Mouse (Mus musculus): Measurements from ENCODE around the gene Olfr548-ps1.
"Not testable (repeated sequence)": the region's sequence is repeated elsewhere in the genome, so short reads cannot be mapped to it uniquely, and the experiment has no call there.

Olfr548-ps1 gene

DNA sequence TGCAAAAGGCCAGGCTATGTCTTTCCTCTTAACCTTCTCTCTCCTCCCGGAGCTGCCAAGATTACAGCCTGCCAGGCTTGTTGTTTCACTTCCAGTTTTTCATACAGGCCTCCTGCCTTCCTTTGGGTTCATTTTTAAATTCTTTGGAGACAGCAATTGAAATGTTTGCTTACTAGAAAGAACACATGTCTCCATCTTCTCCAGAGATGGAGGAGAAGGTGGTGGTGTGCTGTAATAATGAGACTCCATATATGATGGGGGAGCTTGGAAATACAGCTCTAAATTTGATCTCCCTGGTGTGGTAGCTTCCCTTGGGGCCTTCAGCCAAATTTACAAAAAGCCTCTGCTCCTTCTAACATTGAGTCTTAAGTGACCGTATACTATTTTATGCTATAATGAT, at the start of gene Olfr548-ps1:
TSS of gene Olfr548-ps1 (plus strand) at position 301 of the 400 bp plus-strand sequence.
- no peak for DNase-seq

- DNase-seq = not testable (repeated sequence)
Observed at GRCm38 (mm10) chr7:102494416-102494815, 46.3 kb upstream of the Olfr548-ps1 start.

DNA sequence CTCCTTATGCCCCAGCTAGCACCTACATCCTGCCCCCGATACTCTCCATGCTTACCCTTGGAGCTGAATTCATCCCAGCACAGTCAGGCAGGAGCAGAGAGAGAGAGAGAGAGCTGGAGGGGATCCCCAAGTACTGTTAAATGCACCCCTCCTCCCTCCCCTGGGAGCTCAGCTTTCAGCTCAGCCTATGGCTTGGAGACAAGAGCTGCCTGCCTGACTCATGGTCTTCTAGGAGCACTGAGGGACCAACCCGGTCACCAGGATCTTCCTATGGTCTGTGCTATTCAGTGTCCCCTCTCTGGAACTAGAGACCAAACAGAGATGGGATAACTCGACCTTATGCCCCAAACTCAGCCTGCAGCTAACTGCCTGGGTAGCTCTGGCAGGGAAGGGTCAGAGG, 41.2 kb upstream of the Olfr548-ps1 start, which contains the start of gene Olfr545:
TSS of gene Olfr545 (minus strand) at position 101 of the 400 bp plus-strand sequence.
- no peak for DNase-seq

GRCm38 (mm10) chr7:102501986-102502385, 38.7 kb upstream of the Olfr548-ps1 start:
- peak; percentile 28 for DNase-seq

DNA sequence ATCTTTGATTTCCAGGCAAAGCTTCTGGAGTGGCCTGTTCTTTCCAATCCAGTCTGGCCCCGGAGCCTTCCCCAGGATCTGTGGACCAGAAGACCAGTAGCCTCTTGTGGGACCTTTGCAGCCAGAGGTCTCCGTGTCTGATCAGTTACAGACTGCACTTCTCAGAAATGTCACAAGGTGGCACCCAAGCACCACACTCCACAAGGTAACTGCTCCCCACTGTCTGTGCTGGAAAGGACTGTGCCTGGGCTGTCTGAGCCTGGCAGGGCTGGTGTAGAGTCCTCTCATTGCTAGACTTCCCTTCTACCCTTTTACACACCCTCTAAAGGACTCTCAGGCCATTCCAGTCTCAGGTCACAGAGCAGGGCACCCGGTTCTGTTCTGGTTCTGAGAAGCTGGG, 33.8 kb upstream of the Olfr548-ps1 start:
- peak; percentile 66 for DNase-seq

DNA sequence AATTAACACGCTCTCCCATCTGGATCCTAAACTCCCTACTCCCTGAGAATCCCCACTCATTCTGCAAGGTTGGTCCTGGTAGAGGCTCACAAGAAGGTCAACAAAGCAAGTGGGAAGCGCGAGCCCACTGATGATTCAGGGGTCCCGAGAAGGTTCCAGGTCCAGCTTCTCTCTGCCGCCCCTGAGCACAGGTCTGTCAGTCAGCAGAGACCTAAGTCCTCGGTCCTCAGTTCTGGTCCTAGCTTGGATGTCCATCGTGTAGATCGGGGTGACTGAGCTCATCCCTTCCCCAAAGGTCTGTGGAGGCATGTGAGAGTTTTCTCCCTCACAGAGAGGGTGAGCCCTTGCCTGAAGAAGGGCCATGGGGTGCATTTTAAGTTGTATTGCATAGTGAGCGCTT, 32.6 kb upstream of the Olfr548-ps1 start:
- no peak for DNase-seq

GRCm38 (mm10) chr7:102508666-102509065, 32.0 kb upstream of the Olfr548-ps1 start:
- DNase-seq = no peak

GRCm38 (mm10) chr7:102509726-102510125, 31.0 kb upstream of the Olfr548-ps1 start:
- DNase-seq = no peak

GRCm38 (mm10) chr7:102511927-102512326, 28.8 kb upstream of the Olfr548-ps1 start:
- no peak for DNase-seq

DNA sequence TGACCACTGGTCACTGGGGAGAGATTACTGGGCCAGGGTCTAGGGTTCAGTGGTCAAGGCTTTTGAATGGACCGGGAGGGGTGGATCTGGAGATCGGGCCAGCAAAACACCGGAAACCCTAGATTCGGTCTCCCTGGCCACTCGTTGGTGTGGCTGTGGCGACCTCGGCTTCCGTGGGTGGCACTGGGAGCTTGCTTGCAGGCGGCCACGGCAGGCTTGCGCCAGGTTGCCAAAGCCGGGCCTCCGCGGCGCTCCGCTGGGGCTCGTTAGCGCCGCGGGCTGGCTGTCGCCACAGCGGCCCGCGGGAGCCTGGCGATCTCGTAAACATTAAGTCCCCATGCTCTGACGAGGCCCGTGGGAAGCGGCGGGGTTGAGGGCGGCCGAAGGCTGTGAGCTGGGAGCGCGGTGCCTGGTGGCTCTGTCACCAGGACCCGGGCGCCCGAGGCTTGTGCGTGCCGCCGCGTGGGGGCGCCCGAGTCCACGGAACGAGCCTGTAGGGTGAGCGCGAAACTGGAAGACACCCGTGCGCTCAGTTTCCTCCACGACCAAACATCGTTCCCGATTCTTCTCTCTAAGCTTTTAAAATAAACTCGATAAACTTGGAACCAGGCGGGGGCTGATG, 27.8 kb upstream of the Olfr548-ps1 start:
- DNase-seq = peak; percentile 76

DNA sequence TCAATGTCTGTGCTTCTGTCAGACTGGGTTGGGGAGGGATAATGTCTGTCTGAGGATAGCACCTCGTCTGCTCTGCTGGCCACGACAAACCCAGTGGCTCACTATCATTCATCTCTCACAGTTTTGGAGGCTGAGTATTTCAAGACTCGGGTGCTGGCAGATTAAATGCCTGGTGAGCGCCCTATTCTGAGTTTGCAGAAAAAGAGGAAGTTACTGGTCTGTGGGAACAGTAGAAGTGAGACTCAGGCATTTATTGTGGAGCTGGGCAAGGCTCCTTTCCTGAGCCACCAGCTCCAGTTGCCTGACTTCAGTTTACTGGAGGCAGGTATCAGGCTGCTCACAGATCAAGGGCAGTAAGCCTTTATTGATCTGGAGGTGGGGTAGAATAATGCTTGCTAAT, 26.6 kb upstream of the Olfr548-ps1 start:
- DNase-seq = no peak

- no peak for DNase-seq
Observed at GRCm38 (mm10) chr7:102516261-102517050, 24.2 kb upstream of the Olfr548-ps1 start.

DNA sequence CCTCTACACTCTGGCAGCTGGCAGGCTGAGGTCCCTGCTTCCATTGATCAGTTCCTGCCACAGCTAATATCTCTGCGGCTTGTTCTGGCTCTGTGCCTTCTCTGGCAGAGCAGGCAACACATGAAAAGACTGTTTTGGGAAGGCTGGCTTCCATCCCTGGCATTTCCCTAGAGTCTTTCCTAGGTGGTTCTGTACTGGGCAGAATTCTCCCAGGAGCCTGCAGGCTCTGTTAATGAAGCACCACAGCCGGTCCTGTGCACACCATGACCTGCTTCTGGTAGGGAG, 23.7 kb upstream of the Olfr548-ps1 start:
- no peak for DNase-seq

- DNase-seq = no peak
Observed at GRCm38 (mm10) chr7:102529052-102529451, 11.6 kb upstream of the Olfr548-ps1 start.

GRCm38 (mm10) chr7:102534449-102534848, 6.2 kb upstream of the Olfr548-ps1 start, which contains the start of gene Olfr547:
Gene Olfr547, plus strand, starts transcription at chr7:102534749.
- no peak for DNase-seq

DNA sequence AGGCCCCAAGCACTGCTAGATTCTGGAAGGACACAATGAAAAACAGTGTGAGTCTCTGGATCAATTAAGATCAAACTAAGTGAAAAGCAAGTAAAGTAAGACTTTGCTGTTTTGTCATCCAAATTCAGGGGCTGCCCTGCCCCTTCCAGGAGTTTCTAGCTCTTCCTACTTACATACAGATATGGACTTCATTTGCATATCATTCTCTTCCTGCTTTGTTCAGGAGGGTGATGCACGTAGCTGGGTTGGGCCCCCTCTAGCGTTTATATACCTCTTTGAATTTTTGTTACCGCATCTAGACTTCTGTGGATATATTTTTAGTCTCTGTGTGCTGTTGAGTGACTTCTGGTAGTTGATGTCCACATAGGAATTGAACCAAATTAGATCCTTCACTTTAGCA, 555 bp downstream of the Olfr548-ps1 start:
- no peak for DNase-seq

- DNase-seq = no peak
Observed at GRCm38 (mm10) chr7:102549570-102549969, 8.9 kb downstream of the Olfr548-ps1 start, which contains the start of gene Olfr549. Gene Olfr549, plus strand, starts transcription at chr7:102549870.

DNA sequence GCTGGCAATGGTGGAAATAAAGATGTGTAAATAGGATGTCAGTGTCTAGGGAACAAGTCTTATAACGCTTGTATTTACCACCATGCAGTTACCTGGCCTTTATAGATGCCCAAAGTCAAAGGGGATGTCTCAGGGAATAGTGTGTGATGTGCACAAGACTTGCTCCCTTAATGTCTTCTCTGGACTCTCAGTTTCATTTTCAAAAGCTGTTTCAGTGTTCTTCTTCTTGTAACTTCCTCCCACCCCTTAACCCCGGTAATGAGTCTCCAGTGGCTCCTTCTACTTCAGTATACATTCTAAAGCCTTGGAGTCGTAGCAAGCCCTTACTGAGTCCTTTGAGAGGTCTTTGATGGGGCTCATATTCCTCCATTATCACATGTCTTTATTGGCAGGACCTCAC, 12.6 kb downstream of the Olfr548-ps1 start:
- no peak for DNase-seq

DNA sequence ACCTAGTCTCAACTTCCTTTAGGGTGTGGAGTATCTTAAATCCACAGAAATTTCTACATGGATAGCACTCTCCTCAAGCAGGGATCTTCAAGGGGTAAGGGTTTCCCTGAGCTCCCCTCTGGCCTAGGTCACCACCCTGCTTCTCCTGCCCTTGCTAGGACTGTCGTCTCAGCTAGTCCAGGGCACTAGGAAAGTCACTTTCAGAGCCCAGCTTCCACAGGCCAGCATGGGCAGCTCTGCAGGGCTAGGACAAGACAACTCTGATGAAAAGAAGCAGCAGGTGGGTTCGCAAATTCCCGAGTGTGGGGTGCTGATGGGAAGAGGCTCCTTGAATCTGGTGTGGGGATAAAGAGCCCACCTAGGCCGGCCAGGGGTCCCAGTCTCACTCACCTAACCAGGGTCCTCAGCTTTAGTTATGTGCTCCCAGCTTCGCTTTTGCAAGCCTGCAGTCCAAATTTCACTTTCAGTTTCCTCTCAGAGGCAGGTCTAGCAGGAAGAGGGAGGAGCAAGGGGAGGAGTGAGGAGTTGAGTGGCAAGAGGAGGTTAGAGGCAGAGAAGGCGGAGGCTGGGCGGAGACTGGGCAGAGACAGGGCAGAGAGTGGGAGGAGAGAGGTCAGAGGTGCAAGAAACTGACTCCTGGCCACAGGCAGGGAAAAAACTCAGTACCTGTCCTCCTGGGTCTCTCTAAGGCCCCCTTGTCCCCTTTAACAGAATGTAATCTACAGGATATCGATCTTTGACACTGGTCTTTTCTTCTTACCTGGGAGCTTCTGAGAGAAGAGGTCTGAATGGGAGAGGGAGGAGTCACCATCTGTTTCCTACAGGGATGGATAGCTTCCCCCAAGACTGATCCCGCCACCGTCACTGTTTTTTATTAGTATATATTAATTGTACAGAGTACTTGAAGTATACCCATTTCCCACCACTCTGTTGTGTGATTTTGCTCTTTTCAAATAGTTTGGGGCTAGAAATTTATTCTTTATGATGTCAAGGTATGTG, 24.6 kb downstream of the Olfr548-ps1 start, which contains the start of gene Trim21:
TSS of gene Trim21 (minus strand) at position 488 of the 999 bp plus-strand sequence.
- DNase-seq = peak; percentile 28

- DNase-seq = no peak
Observed at GRCm38 (mm10) chr7:102566219-102566618, 25.5 kb downstream of the Olfr548-ps1 start.

DNA sequence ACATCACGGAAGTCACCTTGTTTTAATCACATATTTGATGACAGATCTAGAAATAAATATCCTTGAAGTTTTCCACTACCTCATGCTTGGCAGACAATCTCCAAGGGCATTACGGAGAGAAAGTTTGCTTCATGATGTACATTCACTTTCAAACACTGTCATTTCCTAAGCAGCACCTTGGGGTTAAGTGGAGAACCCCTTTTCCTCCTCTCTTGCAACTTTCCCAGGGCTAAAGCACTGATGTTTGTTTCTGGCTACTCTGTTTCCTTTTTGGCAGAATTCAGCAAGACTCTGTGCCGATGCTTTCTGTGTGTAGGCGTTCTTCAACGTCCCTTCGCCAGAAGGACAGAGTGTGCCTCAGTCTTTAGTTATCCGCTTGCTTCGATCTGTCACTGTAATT, 30.4 kb downstream of the Olfr548-ps1 start, which contains the start of gene Olfr550:
TSS of gene Olfr550 (plus strand) at position 301 of the 400 bp plus-strand sequence.
- no peak for DNase-seq

DNA sequence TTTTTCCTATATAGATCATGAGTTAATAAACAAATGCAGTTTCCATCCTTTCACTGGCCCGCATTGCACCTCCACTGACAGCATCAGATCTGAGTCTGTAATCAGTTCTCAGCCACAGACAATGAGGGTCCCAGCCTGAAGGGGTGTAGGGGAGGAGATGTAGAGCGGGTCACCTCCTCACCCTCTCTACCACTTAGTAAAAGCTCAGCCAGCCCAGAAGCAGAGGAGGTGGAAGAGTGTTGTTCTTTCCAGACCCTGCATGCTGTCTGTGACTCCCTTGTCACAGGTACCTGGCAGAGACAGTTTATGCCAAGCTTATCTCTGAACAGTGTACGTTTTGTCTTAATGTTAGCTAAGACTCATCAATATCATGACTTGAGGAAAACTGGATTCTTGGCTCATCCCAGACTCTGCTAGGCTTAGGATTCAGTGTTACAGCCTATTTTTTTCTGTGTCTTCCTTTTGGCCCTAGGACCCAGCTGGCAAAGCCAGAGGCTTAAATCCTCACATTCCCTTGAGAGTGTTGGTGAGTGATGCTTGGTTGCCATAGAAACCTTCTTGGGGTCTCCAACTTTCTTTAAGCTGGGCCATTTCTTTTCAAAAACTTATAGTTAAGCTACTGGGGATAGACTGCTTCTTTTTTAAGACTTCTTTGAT, 32.6 kb downstream of the Olfr548-ps1 start:
- DNase-seq = no peak
